Mouse (Mus musculus): ENCODE measurements around the gene Sowahd.

The Sowahd gene

GRCm38 (mm10) chrX:37048066-37048889 is at the start of gene Sowahd:
TSS of gene Sowahd (plus strand) at chrX:37048845.
- no peak for DNase-seq (ENCODE audit: low read depth, low spot score)

GRCm38 (mm10) chrX:37013870-37014269 is 34.8 kb upstream of the Sowahd start:
- DNase-seq (ENCODE audit: low read depth, low spot score) = no peak

GRCm38 (mm10) chrX:37018150-37018654 is 30.4 kb upstream of the Sowahd start:
- no peak for DNase-seq (ENCODE audit: low read depth, low spot score)

GRCm38 (mm10) chrX:37019045-37019444 is 29.6 kb upstream of the Sowahd start:
- peak; percentile 17 for DNase-seq (ENCODE audit: low read depth, low spot score)

DNA sequence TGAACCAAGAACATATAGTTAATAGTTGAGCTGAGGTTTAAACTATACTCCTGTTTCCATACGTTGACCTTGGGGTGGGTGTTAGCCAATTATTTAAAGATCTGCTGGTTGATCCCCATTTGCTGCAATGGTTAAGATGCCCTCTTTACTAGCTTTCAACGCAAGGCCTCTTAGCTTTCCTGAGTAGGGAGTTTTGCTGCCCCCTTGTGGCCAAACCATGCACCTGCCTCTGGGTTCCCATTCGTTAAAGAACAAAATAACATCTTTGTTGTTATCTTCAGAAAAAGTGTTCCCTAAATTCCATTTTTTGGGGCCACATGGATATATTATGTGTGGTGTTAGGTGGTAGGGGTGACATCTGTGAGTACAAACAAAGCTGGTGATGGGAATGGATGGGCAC is 26.0 kb upstream of the Sowahd start:
- peak; percentile 74 for DNase-seq (ENCODE audit: low read depth, low spot score)

DNA sequence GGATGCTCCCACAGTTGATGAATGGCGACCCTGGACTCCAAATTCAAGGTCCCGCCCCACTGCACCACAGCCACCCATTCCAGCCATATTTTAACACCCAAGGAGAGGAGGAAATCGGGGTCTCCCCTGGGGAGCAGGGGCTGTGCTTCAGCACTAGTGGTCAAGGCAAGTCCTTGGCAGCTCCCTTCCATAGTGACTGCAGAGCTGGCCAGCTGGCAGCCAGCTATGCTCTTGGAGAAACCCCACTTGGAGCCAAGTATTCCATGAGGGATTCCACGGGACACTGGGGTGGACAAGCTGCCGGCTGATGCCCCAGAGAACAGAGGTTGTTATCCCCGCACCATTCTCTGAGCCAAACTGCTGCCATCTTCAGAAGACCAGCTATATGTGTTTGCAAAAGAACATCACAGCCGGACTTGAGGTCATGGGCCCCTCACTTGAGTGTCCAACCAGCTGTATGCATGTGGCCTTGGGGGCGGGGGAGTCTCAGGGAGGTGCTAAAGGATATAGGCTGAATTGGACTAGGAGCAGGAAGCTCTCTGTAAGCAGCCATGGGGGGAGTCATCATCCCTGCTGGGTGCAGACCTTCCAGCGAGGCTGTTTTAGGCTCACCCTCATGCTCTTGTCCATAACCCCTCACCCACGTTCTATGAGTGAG is 24.9 kb upstream of the Sowahd start:
- DNase-seq (ENCODE audit: low read depth, low spot score) = no peak

DNA sequence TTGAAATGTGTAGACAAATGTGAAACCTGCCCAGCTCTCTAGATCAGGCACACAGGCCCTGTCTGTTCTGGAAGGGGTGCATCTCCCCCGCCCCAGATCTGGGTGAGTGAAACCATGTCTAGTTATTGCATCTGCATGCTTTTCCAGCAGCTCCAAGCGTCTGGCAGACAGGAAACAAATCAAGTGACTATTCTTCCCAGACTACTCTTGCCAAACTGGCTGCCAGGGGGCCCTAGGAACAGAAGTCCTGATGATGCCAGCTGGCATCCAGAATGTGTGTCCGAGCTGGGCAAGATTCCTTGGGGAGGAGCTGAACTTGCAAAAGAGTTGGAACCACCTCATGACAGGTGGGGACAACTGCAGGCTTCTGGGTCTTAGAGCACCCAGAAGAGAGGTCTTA is 20.3 kb upstream of the Sowahd start:
- DNase-seq (ENCODE audit: low read depth, low spot score) = peak; percentile 27

DNA sequence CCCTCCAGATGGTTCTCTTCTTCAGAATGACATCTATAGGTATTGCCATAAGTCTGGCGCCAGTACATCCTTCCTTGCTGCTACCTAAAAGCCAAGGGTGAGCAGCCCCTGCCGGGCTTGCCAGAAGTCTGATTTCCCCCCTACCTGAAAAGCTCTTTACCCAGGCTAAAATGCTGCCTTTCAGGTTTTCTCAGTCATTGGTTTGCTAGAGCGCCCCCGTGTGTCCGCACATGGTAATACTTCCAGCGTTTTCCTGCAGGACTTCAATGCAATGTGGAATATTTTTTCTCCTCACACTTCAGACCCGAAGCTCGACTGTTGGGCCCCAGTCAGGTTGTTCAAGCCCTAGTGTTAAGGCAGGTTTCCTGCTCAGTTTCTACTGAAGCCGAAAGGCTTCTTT is 5.9 kb upstream of the Sowahd start:
- peak; percentile 68 for DNase-seq (ENCODE audit: low read depth, low spot score)

- no peak for DNase-seq (ENCODE audit: low read depth, low spot score)
Observed at GRCm38 (mm10) chrX:37048890-37049823, 512 bp downstream of the Sowahd start.

DNA sequence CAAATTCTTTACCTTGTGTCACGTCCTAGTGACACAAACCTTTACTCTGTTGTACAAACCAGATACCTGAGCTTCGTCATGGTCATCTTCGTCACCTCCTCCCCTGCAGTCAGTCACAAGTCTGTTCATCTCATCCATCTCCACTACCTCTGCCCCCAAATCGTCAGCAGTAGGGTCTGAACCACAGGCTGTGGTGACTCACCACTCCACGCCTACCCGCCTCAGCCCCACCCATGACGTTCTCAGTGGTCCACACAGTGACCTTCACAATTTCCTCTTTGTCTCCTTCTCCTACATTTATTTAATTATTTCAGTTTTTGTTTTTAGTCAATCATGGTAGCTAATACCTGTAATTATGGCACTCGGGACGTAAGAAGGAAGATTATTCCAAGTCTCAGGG is 15.3 kb downstream of the Sowahd start:
- DNase-seq (ENCODE audit: low read depth, low spot score) = no peak

- DNase-seq (ENCODE audit: low read depth, low spot score) = no peak
Observed at GRCm38 (mm10) chrX:37067299-37067698, 18.7 kb downstream of the Sowahd start.

DNA sequence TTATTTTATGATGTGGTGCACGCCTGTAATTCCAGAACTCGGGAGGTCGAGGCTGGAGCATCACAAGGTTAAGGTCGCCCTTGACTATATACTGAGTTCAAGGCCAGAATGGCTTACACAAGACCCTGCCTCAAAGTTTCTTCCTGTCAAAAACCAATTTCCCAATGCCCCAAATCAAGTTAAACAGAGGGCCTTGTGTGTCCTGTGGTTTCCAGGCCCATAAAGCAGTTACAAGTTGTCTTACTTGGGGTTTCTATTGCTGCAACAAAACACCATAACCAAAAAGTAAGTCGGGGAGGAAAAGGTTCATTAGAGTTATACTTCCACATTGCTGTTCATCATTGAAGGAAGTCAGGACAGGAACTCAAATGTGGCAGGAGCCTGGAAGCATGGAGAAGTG is 20.1 kb downstream of the Sowahd start:
- DNase-seq (ENCODE audit: low read depth, low spot score) = no peak

DNA sequence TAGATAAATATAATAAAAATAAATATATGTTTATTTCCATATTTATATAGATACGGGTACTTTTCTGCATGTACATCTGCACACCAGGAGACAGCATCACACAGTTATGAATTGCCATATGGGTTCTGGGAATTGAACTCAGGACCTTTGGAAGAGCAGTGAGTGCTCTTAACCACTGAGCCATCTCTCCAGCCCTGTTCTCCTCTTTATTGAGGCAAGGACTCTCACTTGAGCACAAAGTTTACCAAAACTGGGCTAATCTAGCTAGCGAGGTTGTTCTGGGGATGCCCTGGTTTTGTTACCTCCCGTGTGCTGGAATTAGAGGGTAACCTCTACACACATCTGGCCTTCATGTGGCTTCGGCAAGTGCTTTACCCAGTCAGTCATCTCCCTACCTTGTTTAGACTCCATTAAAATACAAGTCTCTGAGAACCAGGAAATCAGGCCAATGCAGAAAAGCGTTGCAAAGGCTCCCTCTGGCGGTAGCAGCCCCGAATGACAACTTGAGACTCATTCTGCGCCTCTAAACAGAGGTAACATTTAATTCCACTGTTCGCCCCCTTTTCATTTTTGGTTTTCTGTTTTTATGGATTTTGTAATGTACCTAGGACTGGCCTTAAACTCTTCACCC is 25.7 kb downstream of the Sowahd start:
- DNase-seq (ENCODE audit: low read depth, low spot score) = peak; percentile 80

GRCm38 (mm10) chrX:37076651-37077050 is 28.0 kb downstream of the Sowahd start:
- DNase-seq (ENCODE audit: low read depth, low spot score) = no peak

- peak; percentile 3 for DNase-seq (ENCODE audit: low read depth, low spot score)
Observed at GRCm38 (mm10) chrX:37080345-37080744, 31.7 kb downstream of the Sowahd start.

GRCm38 (mm10) chrX:37081194-37081593 is 32.5 kb downstream of the Sowahd start:
- no peak for DNase-seq (ENCODE audit: low read depth, low spot score)

- DNase-seq (ENCODE audit: low read depth, low spot score) = peak; percentile 46
Observed at GRCm38 (mm10) chrX:37084318-37084926, 35.8 kb downstream of the Sowahd start.

DNA sequence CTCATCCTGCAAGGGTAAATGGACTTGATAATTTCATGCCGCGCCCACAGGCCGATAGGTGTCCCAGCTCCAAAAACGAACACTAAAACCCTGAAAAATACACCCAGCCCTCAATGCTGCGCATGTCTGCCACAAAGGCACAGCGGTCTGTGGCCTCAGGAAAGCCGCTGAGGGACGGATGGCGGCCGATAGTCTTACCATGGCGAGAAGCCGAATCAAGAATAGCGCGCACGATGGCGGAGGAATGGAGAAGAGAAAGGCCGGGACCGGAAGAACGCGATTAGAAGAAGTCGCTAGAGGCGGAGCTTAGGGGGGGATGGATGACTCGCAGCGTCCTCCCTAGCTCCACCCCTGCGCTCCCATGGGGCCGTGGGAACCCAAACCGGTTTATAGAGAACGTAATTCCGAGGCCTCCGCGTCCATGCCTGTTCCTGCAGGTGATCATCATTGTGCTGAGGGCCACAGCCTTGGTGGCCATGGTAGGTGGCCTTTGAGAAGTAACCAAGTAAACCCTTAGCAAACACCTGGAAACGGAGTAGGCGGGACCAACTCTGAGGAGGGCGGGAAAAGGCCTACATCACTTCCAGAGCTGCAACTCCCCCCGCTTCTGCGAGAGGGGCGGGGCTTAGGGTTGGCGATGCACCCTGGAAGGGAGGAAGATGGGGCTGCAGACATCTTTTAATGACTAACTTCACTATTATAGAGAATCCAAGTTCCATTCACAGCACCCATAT is 36.4 kb downstream of the Sowahd start, which contains the start of gene Rpl39:
Gene Rpl39, minus strand, starts transcription at position 476 of the 734 bp plus-strand sequence.
- peak; percentile 91 for DNase-seq (ENCODE audit: low read depth, low spot score)

GRCm38 (mm10) chrX:37085665-37086064 is 37.0 kb downstream of the Sowahd start:
- DNase-seq (ENCODE audit: low read depth, low spot score) = no peak

DNA sequence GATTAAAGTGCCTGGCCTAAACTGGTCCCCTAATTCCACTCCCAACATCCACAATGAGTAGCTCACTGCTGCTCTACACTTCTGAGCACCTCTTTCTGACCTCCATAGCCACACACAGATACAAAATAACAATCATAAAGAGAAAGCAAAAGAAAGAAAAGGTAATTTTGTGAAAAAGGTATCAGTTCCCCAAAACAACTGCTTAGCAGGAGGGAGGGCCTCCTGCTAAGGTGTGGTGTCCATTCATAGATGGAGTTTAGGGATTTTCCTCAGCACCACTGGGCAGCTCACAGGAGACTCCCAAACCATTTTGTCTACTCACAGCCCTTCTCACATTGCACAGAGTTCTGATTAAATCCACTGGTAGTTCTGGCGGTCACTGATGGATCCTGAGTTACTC is 40.1 kb downstream of the Sowahd start:
- DNase-seq (ENCODE audit: low read depth, low spot score) = no peak

Data from 3T3-L1 (cell line).